Mouse (Mus musculus): Measurements from ENCODE around the gene Wdr95.
A peak's percentile ranks its signal among the peaks of the same experiment; 100 is the strongest.
"Not testable (repeated sequence)": the region's sequence is repeated elsewhere in the genome, so short reads cannot be mapped to it uniquely, and the experiment has no call there.

The Wdr95 gene

GRCm38 (mm10) chr5:149517116-149517515, 11.4 kb upstream of the Wdr95 start:
- DNase-seq (ENCODE audit: low spot score in 2 of 2), result no peak

- DNase-seq (ENCODE audit: low spot score in 2 of 2), result no peak
These were observed 7.7 kb upstream of the Wdr95 start for GRCm38 (mm10) chr5:149520806-149521205.

- no peak for DNase-seq (ENCODE audit: low spot score in 2 of 2)
These were observed 4.6 kb upstream of the Wdr95 start for GRCm38 (mm10) chr5:149523856-149524241.

- DNase-seq (ENCODE audit: low spot score in 2 of 2), result peak; percentile 58 to 80
These were observed 4.1 kb upstream of the Wdr95 start for GRCm38 (mm10) chr5:149524242-149524858.

- DNase-seq (ENCODE audit: low spot score in 2 of 2), result no peak
These were observed 3.3 kb upstream of the Wdr95 start for GRCm38 (mm10) chr5:149525055-149525785.

GRCm38 (mm10) chr5:149526467-149526951, 2.0 kb upstream of the Wdr95 start:
- DNase-seq (ENCODE audit: low spot score in 2 of 2), result no peak

GRCm38 (mm10) chr5:149527292-149527691, 1.2 kb upstream of the Wdr95 start:
- not testable (repeated sequence) for DNase-seq (ENCODE audit: low spot score in 2 of 2)

- DNase-seq (ENCODE audit: low spot score in 2 of 2), result no peak
These were observed 5.4 kb downstream of the Wdr95 start for GRCm38 (mm10) chr5:149533847-149534246.

- no peak for DNase-seq (ENCODE audit: low spot score in 2 of 2)
These were observed 7.5 kb downstream of the Wdr95 start for GRCm38 (mm10) chr5:149536005-149536404.

- no peak for DNase-seq (ENCODE audit: low spot score in 2 of 2)
These were observed 9.5 kb downstream of the Wdr95 start for GRCm38 (mm10) chr5:149537796-149538511.

GRCm38 (mm10) chr5:149538531-149538930, 10.1 kb downstream of the Wdr95 start:
- DNase-seq (ENCODE audit: low spot score in 2 of 2), result no peak

- no peak for DNase-seq (ENCODE audit: low spot score in 2 of 2)
These were observed 10.6 kb downstream of the Wdr95 start for GRCm38 (mm10) chr5:149539051-149539450.

GRCm38 (mm10) chr5:149551179-149551578, 22.7 kb downstream of the Wdr95 start:
- DNase-seq (ENCODE audit: low spot score in 2 of 2), result no peak

- DNase-seq (ENCODE audit: low spot score in 2 of 2), result no peak
These were observed 24.3 kb downstream of the Wdr95 start for GRCm38 (mm10) chr5:149552742-149553141.

- no peak for DNase-seq (ENCODE audit: low spot score in 2 of 2)
These were observed 24.9 kb downstream of the Wdr95 start for GRCm38 (mm10) chr5:149553373-149553772.

GRCm38 (mm10) chr5:149554397-149554796, 25.9 kb downstream of the Wdr95 start:
- no peak for DNase-seq (ENCODE audit: low spot score in 2 of 2)

- no peak for DNase-seq (ENCODE audit: low spot score in 2 of 2)
These were observed 32.6 kb downstream of the Wdr95 start for GRCm38 (mm10) chr5:149560903-149561588.

GRCm38 (mm10) chr5:149566026-149566425, 37.5 kb downstream of the Wdr95 start:
- DNase-seq (ENCODE audit: low spot score in 2 of 2), result no peak

- no peak for DNase-seq (ENCODE audit: low spot score in 2 of 2)
These were observed 38.5 kb downstream of the Wdr95 start for GRCm38 (mm10) chr5:149566957-149567356.

- no peak for DNase-seq (ENCODE audit: low spot score in 2 of 2)
These were observed 40.5 kb downstream of the Wdr95 start for GRCm38 (mm10) chr5:149568993-149569392.

GRCm38 (mm10) chr5:149576977-149577376, 48.5 kb downstream of the Wdr95 start:
- no peak for DNase-seq (ENCODE audit: low spot score in 2 of 2)

- no peak for DNase-seq (ENCODE audit: low spot score in 2 of 2)
These were observed 49.0 kb downstream of the Wdr95 start for GRCm38 (mm10) chr5:149577449-149577848.
